Mouse (Mus musculus) G1E (cell line): ENCODE data around the gene Mrnip. TPM values are rescaled to one million over a fixed set of nuclear protein-coding genes. Genes with fewer than 3 reads are reported as not detected.

Source experiments
- ATAC-seq: 2 replicates; pipeline ENCODE4 v1.8.0; 2016; ENCODE audit warnings: mild to moderate bottlenecking; ENCODE audit not compliant: insufficient number of reproducible peaks, poor library complexity, low FRiP score, severe bottlenecking; ENCODE audit errors: extremely low read depth
- DNase-seq: peaks from one replicate; pipeline ENCODE4 v3.0.0; 2012; ENCODE audit warnings: low spot score
- H3K27me3 ChIP-seq: 2 replicates; pipeline ENCODE4 v1.6.1; 2012; ENCODE audit warnings: mild to moderate bottlenecking, low read length, inconsistent platforms; ENCODE audit not compliant: insufficient read depth
- H3K36me3 ChIP-seq: replicated peaks from 2 replicates; pipeline ENCODE3; 2012; ENCODE audit warnings: mild to moderate bottlenecking, inconsistent platforms
- H3K4me1 ChIP-seq: 2 replicates; pipeline ENCODE4 v1.6.1; 2012; ENCODE audit warnings: low read depth, low read length, inconsistent platforms, mixed read lengths; ENCODE audit not compliant: insufficient read depth
- H3K4me3 ChIP-seq: 2 replicates; pipeline ENCODE4 v1.5.1; 2012; ENCODE audit warnings: low read depth, mild to moderate bottlenecking, inconsistent platforms, low read length, moderate library complexity, mixed read lengths
- H3K9me3 ChIP-seq: replicated peaks from 2 replicates; pipeline ENCODE4 v1.6.1; 2012; ENCODE audit warnings: inconsistent platforms
- CTCF ChIP-seq: IDR thresholded peaks from 2 replicates; pipeline ENCODE4 v1.5.1; 2012; ENCODE audit warnings: low read depth, low read length, inconsistent platforms, mixed read lengths
- GATA1 ChIP-seq: IDR thresholded peaks from 2 replicates; pipeline ENCODE4 v1.6.1; 2012; ENCODE audit warnings: borderline replicate concordance, low read length, inconsistent platforms, mixed read lengths
- GATA2 ChIP-seq: IDR thresholded peaks from 2 replicates; pipeline ENCODE4 v1.6.1; 2012; ENCODE audit warnings: low read depth, low read length, inconsistent platforms, borderline replicate concordance
- POLR2AphosphoS5 ChIP-seq: IDR thresholded peaks from 2 replicates; pipeline ENCODE4 v1.6.1; 2012; ENCODE audit warnings: low read depth, low read length, inconsistent platforms; ENCODE audit not compliant: insufficient replicate concordance
- TAL1 ChIP-seq: conservative IDR thresholded peaks from 2 replicates; pipeline ENCODE4 v1.6.1; 2012; ENCODE audit warnings: low read depth, low read length, inconsistent platforms, mixed read lengths
- polyA plus RNA-seq: library from polyadenylated mRNA; stranded (reverse); fragments of >175 nt; gene quantifications from 2 replicates; pipeline ENCODE4 v1.2.3, GENCODE M21; 2012
- total RNA-seq, 2 experiments: library from RNA; stranded (forward) in 1 of 2; stranded (reverse) in 1 of 2; fragments of 200-1000 nt in 1 of 2; fragments of >200 nt in 1 of 2; fragmentation: Nextera tagmentation in 1 of 2; gene quantifications; 2 replicates each; pipeline ENCODE4 v1.2.3; 2014 to 2017

The Mrnip gene
- total and polyA plus RNA-seq, 3 experiments, result 10.6 to 44.8 (median 17.6) TPM

DNA sequence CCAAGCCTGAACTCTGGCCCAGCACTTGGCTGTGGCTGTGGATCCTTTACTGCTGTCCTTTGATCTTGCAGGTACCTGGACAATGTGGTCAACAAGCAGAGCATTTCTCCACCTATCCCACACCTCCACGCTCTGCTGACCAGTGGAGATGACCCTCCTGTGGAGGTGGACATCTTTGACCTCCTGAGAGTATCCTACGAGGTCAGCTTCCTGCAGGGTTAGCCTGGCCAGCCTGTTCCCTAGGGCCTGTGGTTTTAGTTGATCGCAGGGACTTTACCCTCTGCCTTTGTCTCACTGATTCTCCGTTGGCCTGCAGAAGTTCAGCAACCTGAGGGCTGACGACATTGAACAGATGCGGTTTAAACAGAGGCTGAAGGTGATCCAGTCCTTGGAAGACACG, 15.9 kb upstream of the Mrnip start:
- DNase-seq, result no peak
- ATAC-seq, result no peak
- TF ChIP-seq GATA2, result no peak
- Histone ChIP-seq H3K36me3 (peaks cover 97% of the 10 kb centered on the region), H3K4me3 (no peak overlapping the region), H3K27me3 (no peaks in the 10 kb centered on the region), H3K9me3 (no peaks in the 10 kb centered on the region), H3K4me1 (peaks cover 12% of the 10 kb centered on the region)

DNA sequence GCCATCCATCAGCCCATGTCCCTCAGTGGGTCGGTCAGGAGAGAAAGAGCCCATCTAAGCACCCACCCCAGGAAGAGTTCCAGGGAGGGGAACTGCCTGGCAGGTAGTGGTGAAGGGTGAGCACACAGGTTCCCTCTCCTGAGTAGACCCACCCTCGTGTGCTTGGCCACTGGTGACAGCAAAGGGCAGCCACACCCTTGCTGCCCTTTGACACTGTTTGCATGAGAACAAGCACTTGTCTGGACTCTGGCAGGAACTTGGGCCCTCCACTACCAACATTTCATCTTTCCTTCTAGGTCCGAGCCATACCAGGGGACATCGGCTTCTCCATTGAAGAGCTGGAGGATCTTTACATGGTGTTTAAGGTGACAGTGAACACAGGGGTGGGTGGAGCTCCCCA, 14.9 kb upstream of the Mrnip start:
- DNase-seq (no peak), ATAC-seq (no peak)
- H3K9me3 ChIP-seq, result no peaks in the 10 kb centered on the region
- peaks cover 97% of the 10 kb centered on the region for H3K36me3 ChIP-seq
- H3K4me3 ChIP-seq, result no peak overlapping the region
- no peaks in the 10 kb centered on the region for H3K27me3 ChIP-seq
- H3K4me1 ChIP-seq, result peaks cover 12% of the 10 kb centered on the region
- TF ChIP-seq POLR2AphosphoS5 (no peak), CTCF (no peak), TAL1 (no peak), GATA1 (no peak), GATA2 (no peak)

DNA sequence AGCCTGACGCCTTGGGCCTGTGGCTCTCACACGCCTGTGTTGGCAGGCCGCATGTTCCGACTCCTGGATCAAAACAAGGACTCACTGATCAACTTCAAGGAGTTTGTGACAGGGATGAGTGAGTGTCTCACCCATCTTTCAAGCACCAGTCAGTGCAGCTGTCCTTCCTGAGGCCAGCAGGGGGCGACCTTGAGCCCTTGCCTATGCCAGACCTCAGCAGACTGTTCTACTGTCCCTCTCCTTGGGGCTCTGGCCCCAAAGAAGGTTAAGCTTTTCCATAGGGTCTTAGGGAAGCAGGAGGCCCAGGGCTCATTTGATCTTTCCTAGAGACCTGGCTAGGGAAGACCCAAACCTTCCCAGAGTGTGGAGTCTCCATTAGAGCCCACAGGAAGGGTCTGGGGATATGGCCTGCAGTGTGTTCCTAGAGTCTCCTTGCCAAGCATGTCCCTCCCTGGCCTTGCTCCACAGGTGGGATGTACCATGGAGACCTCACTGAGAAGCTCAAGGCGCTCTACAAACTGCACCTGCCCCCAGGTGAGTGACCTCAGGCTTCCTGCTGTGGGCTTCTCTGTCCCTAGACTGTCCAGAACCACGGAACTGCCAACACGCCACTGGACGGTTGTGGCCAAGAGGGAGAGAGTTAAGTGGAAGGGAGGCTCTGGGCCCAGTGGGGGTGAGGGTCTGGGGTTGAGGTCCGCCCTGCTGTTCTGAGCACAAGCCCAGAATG, 12.5 kb upstream of the Mrnip start:
- Histone ChIP-seq H3K27me3 (no peaks in the 10 kb centered on the region), H3K9me3 (no peaks in the 10 kb centered on the region), H3K4me3 (no peak overlapping the region), H3K4me1 (peaks cover 12% of the 10 kb centered on the region), H3K36me3 (peaks cover 95% of the 10 kb centered on the region)
- DNase-seq (peak; percentile 67), ATAC-seq (peak; percentile 54)
- TF ChIP-seq GATA1 (no peak), GATA2 (no peak), TAL1 (no peak), POLR2AphosphoS5 (no peak), CTCF (peak; percentile 98)

DNA sequence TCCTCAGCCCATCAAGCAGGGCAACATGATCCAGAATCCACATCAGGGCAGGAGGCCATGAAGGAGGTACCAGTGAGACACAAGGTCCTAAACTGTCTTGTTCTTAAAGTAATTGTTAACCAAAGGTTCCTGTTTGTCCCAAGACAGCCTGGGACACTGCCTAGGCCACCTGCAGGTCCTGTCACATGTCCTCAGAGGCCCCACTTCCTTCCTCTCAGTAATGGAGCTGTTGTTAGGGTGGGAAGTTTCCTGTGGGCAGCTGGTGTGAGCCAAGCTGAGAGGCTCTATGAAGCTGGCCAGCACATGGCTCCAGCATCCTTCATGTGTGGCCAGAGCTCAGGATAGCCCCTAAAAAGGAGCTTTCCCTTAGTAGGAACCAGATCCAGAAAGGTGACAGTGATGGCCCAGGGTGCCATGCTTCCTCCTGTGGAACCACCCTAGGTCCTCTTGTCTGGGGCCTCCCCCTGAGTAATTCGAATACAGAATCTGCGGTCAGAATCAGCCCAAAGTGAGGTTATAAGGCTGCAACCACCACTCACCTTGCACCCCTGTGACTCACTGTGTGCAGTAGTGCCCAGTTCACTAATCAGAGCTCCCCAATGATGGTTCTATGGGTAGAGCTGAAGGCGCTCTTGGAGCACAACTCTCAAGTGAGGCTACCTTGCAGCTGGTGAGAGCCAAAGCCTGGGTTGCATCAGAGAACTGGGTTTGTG, 11.8 kb upstream of the Mrnip start:
- TF ChIP-seq GATA1, result no peak
- no peak for TF ChIP-seq CTCF
- no peak for TF ChIP-seq TAL1
- no peak for TF ChIP-seq POLR2AphosphoS5
- H3K4me1 ChIP-seq, result peaks cover 12% of the 10 kb centered on the region
- no peak overlapping the region for H3K4me3 ChIP-seq
- DNase-seq (no peak), ATAC-seq (no peak)
- no peaks in the 10 kb centered on the region for H3K27me3 ChIP-seq
- H3K9me3 ChIP-seq, result no peaks in the 10 kb centered on the region
- peaks cover 91% of the 10 kb centered on the region for H3K36me3 ChIP-seq

GRCm38 (mm10) chr11:50168352-50168751, 5.9 kb upstream of the Mrnip start:
- Histone ChIP-seq H3K36me3 (peaks cover 80% of the 10 kb centered on the region), H3K9me3 (no peaks in the 10 kb centered on the region), H3K4me1 (peaks cover 4% of the 10 kb centered on the region; the same call in 1 of the 2 replicates), H3K27me3 (no peaks in the 10 kb centered on the region), H3K4me3 (no peak overlapping the region)
- ATAC-seq, result no peak
- no peak for TF ChIP-seq TAL1
- TF ChIP-seq POLR2AphosphoS5, result no peak
- TF ChIP-seq GATA2, result no peak
- TF ChIP-seq CTCF, result no peak
- TF ChIP-seq GATA1, result no peak
- DNase-seq, result no peak

DNA sequence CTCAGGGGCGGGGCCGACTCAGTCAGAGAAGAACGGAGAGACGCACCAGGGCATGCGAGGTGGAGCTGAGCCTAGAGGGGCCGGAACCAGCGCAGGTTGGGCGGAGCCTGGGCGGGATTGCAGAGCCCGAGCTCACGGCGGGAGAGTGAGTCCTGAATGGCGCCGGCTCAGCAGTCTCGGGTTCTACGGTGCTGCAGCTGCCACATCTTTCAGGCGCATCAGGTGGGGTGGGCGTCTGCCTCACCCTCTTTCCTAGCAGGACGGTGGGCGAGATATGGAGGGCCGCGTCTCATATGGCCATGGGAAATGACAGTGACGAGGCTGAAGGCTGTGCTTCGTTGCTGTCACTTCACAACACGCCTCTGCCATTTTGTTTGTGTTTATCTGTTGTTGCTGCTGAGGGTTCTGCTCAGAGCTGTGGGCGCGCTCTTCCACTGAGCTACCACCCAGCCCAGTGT, 515 bp downstream of the Mrnip start:
- Histone ChIP-seq H3K4me1 (peaks cover 24% of the 10 kb centered on the region), H3K9me3 (no peaks in the 10 kb centered on the region), H3K36me3 (peaks cover 63% of the 10 kb centered on the region), H3K27me3 (no peaks in the 10 kb centered on the region), H3K4me3 (peak overlapping the region; percentile 85)
- peak; percentile 87 for DNase-seq
- no peak for TF ChIP-seq CTCF
- no peak for TF ChIP-seq POLR2AphosphoS5
- TF ChIP-seq GATA1, result no peak
- TF ChIP-seq TAL1, result no peak
- no peak for TF ChIP-seq GATA2
- peak; percentile 100 for ATAC-seq
